Mouse (Mus musculus): Measurements from ENCODE around the gene Cntnap4. TPM values are rescaled to one million over a fixed set of nuclear protein-coding genes. Genes with fewer than 3 reads are reported as not detected.
A peak's percentile ranks its signal among the peaks of the same experiment; 100 is the strongest.
"Not testable (repeated sequence)": the region's sequence is repeated elsewhere in the genome, so short reads cannot be mapped to it uniquely, and the experiment has no call there.

Gene Cntnap4
- polyA plus RNA-seq, 1 experiment from 2014 or later = 0.84 TPM

- no peak for ATAC-seq (ENCODE audit: insufficient number of reproducible peaks, low FRiP score, low TSS enrichment, low read depth)
- no peaks in the 10 kb centered on the region for H3K9me3 ChIP-seq (replicated peaks)
- H3K4me2 ChIP-seq (replicated peaks) = no peak overlapping the region
- no peaks in the 10 kb centered on the region for H3K27me3 ChIP-seq
- H3K36me3 ChIP-seq = no peaks in the 10 kb centered on the region
- H3K27ac ChIP-seq (replicated peaks) = no peak overlapping the region
- no peak overlapping the region for H3K4me3 ChIP-seq (replicated peaks)
- no peak overlapping the region for H3K9ac ChIP-seq
- WGBS = 79% methylated on average over 15 of the region's 15 CpGs
- H3K4me1 ChIP-seq = no peaks in the 10 kb centered on the region
These were observed 161.0 kb downstream of the Cntnap4 start for GRCm38 (mm10) chr8:112730583-112731432.

- Histone ChIP-seq H3K4me3 (replicated peaks) (no peak overlapping the region), H3K4me1 (no peaks in the 10 kb centered on the region), H3K27ac (replicated peaks) (no peak overlapping the region), H3K36me3 (no peaks in the 10 kb centered on the region), H3K9me3 (replicated peaks) (no peaks in the 10 kb centered on the region), H3K9ac (no peak overlapping the region), H3K27me3 (no peaks in the 10 kb centered on the region), H3K4me2 (replicated peaks) (no peak overlapping the region)
- WGBS = 70% methylated on average over 3 of the region's 3 CpGs
- ATAC-seq (ENCODE audit: insufficient number of reproducible peaks, low FRiP score, low TSS enrichment, low read depth) = no peak
These were observed 165.7 kb downstream of the Cntnap4 start for GRCm38 (mm10) chr8:112735575-112735974.

DNA sequence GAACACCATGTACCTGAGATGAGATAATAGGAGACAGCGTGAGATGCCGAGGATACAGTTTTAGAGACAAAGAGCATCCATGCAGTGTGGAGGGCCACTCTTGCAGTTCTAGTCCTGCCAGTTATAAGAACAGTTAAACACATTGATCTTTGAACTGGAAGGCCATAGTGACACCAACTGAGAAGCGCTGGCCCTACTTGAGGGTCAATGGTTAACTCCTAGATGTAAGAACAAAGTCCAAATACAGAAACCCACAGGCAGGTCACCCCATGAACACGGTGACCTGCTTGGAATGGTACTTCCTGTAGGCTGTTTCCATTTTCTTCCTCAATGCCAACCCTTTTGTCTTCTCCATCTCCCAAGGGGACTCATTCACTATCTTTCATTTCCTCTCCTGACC lies 173.5 kb downstream of the Cntnap4 start:
- Histone ChIP-seq H3K36me3 (no peaks in the 10 kb centered on the region), H3K9me3 (replicated peaks) (no peaks in the 10 kb centered on the region), H3K9ac (no peak overlapping the region), H3K4me3 (replicated peaks) (no peak overlapping the region), H3K4me2 (replicated peaks) (no peak overlapping the region), H3K27me3 (no peaks in the 10 kb centered on the region), H3K27ac (replicated peaks) (no peak overlapping the region), H3K4me1 (no peaks in the 10 kb centered on the region)
- ATAC-seq (ENCODE audit: insufficient number of reproducible peaks, low FRiP score, low TSS enrichment, low read depth) = no peak
- 83% methylated on average over 4 of the region's 4 CpGs for WGBS

- no peak for ATAC-seq (ENCODE audit: insufficient number of reproducible peaks, low FRiP score, low TSS enrichment, low read depth)
- no peaks in the 10 kb centered on the region for H3K27me3 ChIP-seq
- no peaks in the 10 kb centered on the region for H3K9me3 ChIP-seq (replicated peaks)
- no peaks in the 10 kb centered on the region for H3K36me3 ChIP-seq
- no peak overlapping the region for H3K4me2 ChIP-seq (replicated peaks)
- H3K4me3 ChIP-seq (replicated peaks) = no peak overlapping the region
- H3K27ac ChIP-seq (replicated peaks) = no peak overlapping the region
- 84% methylated on average over 5 of the region's 5 CpGs for WGBS
- H3K4me1 ChIP-seq = no peaks in the 10 kb centered on the region
- H3K9ac ChIP-seq = no peak overlapping the region
These were observed 177.5 kb downstream of the Cntnap4 start for GRCm38 (mm10) chr8:112747296-112747695.

DNA sequence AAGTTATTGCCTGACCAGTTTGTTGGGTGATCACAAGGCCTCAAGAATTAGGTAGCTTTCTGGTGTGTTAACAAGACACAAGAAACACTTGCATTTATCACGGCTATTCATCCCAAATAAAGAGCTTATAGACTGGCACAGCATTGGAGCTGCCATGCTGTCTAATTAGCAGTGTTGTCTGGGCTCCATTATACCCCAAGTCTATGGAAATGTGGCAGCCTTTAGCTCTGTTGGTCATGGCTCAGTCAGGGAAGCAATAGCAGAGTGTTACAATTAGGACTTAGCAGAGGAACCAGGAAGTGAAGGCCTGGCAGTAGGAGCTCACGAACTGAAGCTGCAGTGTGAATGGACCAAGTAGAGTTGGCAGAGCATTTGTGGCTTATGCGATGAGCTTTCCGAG lies 185.3 kb downstream of the Cntnap4 start:
- Histone ChIP-seq H3K27ac (replicated peaks) (no peak overlapping the region), H3K4me3 (replicated peaks) (no peak overlapping the region), H3K36me3 (no peaks in the 10 kb centered on the region), H3K4me1 (no peaks in the 10 kb centered on the region), H3K9ac (no peak overlapping the region), H3K27me3 (no peaks in the 10 kb centered on the region), H3K9me3 (replicated peaks) (no peaks in the 10 kb centered on the region), H3K4me2 (replicated peaks) (no peak overlapping the region)
- ATAC-seq (ENCODE audit: insufficient number of reproducible peaks, low FRiP score, low TSS enrichment, low read depth) = no peak
- 81% methylated on average over 4 of the region's 4 CpGs for WGBS

DNA sequence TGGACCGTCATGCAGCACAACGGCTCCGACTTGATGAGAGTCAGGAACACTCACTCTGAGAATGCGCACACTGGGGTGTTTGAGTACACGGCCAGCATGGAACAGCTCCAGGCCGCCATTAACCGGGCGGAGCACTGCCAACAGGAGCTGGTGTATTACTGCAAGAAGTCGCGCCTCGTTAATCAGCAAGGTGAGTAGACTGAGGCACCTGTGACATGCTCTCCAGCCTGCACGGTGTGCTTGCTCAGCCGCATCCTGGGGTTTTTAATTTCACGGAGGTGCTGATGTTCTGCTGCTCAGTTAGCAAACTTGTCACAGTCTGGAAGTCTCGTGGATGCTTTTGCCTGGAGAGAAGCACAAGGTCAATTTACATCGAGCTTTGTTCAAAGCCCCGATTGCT lies 233.2 kb downstream of the Cntnap4 start:
- no peak overlapping the region for H3K9ac ChIP-seq
- no peaks in the 10 kb centered on the region for H3K9me3 ChIP-seq (replicated peaks)
- ATAC-seq (ENCODE audit: insufficient number of reproducible peaks, low FRiP score, low TSS enrichment, low read depth) = no peak
- no peak overlapping the region for H3K4me3 ChIP-seq (replicated peaks)
- H3K36me3 ChIP-seq = no peaks in the 10 kb centered on the region
- no peaks in the 10 kb centered on the region for H3K4me1 ChIP-seq
- no peak overlapping the region for H3K4me2 ChIP-seq (replicated peaks)
- no peak overlapping the region for H3K27ac ChIP-seq (replicated peaks)
- H3K27me3 ChIP-seq = no peaks in the 10 kb centered on the region
- 82% methylated on average over 17 of the region's 17 CpGs for WGBS

DNA sequence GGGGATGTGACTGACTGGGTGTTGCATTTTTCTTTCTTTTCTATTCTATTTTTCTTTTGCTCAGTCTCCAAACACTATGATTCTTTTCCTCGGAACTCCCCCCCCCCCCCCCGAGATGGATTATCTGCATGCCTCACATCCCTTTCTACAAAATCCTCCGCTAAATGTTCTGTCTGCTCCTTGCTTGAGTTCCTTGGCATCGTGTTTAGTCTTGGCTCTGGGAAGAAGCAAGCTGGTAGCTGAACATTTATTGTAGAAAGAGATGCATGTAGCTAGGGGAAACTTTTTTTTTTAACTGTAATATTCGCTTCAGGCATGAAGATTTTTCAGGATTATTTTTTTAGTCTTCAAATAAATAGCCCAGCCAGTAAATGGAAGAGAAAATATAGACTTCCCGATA lies 239.5 kb downstream of the Cntnap4 start:
- Histone ChIP-seq H3K9me3 (replicated peaks) (no peaks in the 10 kb centered on the region), H3K9ac (no peak overlapping the region), H3K4me2 (replicated peaks) (no peak overlapping the region), H3K27me3 (no peaks in the 10 kb centered on the region), H3K27ac (replicated peaks) (no peak overlapping the region), H3K36me3 (no peaks in the 10 kb centered on the region), H3K4me1 (no peaks in the 10 kb centered on the region), H3K4me3 (replicated peaks) (no peak overlapping the region)
- 52% methylated on average over 6 of the region's 6 CpGs for WGBS
- no peak for ATAC-seq (ENCODE audit: insufficient number of reproducible peaks, low FRiP score, low TSS enrichment, low read depth)

- Histone ChIP-seq H3K4me1 (no peaks in the 10 kb centered on the region), H3K9me3 (replicated peaks) (no peaks in the 10 kb centered on the region), H3K9ac (no peak overlapping the region), H3K27ac (replicated peaks) (no peak overlapping the region), H3K4me2 (replicated peaks) (no peak overlapping the region), H3K27me3 (no peaks in the 10 kb centered on the region), H3K36me3 (no peaks in the 10 kb centered on the region), H3K4me3 (replicated peaks) (no peak overlapping the region)
- no peak for ATAC-seq (ENCODE audit: insufficient number of reproducible peaks, low FRiP score, low TSS enrichment, low read depth)
- 65% methylated on average over 2 of the region's 2 CpGs for WGBS
These were observed 271.2 kb downstream of the Cntnap4 start for GRCm38 (mm10) chr8:112841057-112841456.

DNA sequence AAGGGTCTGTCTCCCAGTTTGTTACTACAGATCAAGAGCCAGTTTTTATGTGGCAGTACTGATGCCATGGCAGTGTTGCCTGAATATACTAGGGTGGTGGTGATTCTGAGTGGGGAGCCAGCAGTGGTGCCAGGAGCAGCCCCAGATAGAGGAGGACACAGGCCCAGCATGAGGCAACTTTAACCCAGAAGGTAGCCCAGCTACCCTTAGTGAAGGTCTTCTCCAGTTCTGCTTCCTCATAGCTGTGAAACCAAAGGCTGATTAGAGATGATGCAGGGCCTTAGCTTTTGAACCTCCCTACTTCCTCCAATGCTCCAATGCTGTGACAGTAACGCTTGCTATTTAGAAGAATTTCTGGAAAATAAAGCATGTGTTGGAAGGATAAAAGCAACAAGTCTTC lies 279.7 kb downstream of the Cntnap4 start:
- not testable (repeated sequence) for H3K9ac ChIP-seq, H3K27me3 ChIP-seq

GRCm38 (mm10) chr8:112906458-112907112 lies 336.7 kb downstream of the Cntnap4 start:
- ATAC-seq (ENCODE audit: insufficient number of reproducible peaks, low FRiP score, low TSS enrichment, low read depth) = peak; percentile 75

More for the DNA sequence above, 279.7 kb downstream of the Cntnap4 start:
- H3K4me1 ChIP-seq; H3K4me2 ChIP-seq (replicated peaks); H3K36me3 ChIP-seq; H3K4me3 ChIP-seq (replicated peaks); ATAC-seq (ENCODE audit: insufficient number of reproducible peaks, low FRiP score, low TSS enrichment, low read depth); H3K27ac ChIP-seq (replicated peaks); H3K9me3 ChIP-seq (replicated peaks): not testable (repeated sequence)
- 87% methylated on average over 1 of the region's 1 CpGs for WGBS

GRCm38 (mm10) chr8:112909527-112909926 lies 339.7 kb downstream of the Cntnap4 start:
- Histone ChIP-seq H3K9ac (no peak overlapping the region), H3K4me2 (replicated peaks) (no peak overlapping the region), H3K27ac (replicated peaks) (no peak overlapping the region), H3K4me1 (peaks cover 11% of the 10 kb centered on the region), H3K4me3 (replicated peaks) (no peak overlapping the region), H3K27me3 (no peaks in the 10 kb centered on the region), H3K9me3 (replicated peaks) (no peaks in the 10 kb centered on the region), H3K36me3 (no peaks in the 10 kb centered on the region)
- WGBS = 60% methylated on average over 5 of the region's 5 CpGs
- no peak for ATAC-seq (ENCODE audit: insufficient number of reproducible peaks, low FRiP score, low TSS enrichment, low read depth)

More at GRCm38 (mm10) chr8:112906458-112907112, 336.7 kb downstream of the Cntnap4 start:
- peaks cover 11% of the 10 kb centered on the region for H3K4me1 ChIP-seq
- no peaks in the 10 kb centered on the region for H3K9me3 ChIP-seq (replicated peaks)
- peak overlapping the region; percentile 18; the same call in 1 of the 2 replicates for H3K27ac ChIP-seq (replicated peaks)
- no peaks in the 10 kb centered on the region for H3K27me3 ChIP-seq
- H3K9ac ChIP-seq = no peak overlapping the region
- 17% methylated on average over 8 of the region's 8 CpGs for WGBS
- H3K4me2 ChIP-seq (replicated peaks) = peak overlapping the region; percentile 23
- no peak overlapping the region for H3K4me3 ChIP-seq (replicated peaks)
- H3K36me3 ChIP-seq = no peaks in the 10 kb centered on the region

All from embryonic facial prominence, embryonic 15.5 days (tissue).